Mouse (Mus musculus) liver, embryonic 14.5 days (tissue): ENCODE measurements around the gene Ttc39a.

Experiments used
- CTCF ChIP-seq: IDR thresholded peaks from 2 replicates; pipeline ENCODE4 v1.5.1; 2016; ENCODE audit warnings: antibody characterized with exemption, low read depth, control low read depth
- EP300 ChIP-seq: IDR thresholded peaks from 2 replicates; pipeline ENCODE4 v1.6.1; 2016; ENCODE audit warnings: antibody characterized with exemption, low read depth

- peak; percentile 24; the same call in 1 of the 2 replicates for TF ChIP-seq EP300
- TF ChIP-seq CTCF, result peak; percentile 98
These were observed 31.8 kb downstream of the Ttc39a start for GRCm38 (mm10) chr4:109437913-109438878.
